Mouse (Mus musculus): ENCODE measurements around the gene 5330417H12Rik.
A peak's percentile ranks its signal among the peaks of the same experiment; 100 is the strongest.

Gene 5330417H12Rik

DNA sequence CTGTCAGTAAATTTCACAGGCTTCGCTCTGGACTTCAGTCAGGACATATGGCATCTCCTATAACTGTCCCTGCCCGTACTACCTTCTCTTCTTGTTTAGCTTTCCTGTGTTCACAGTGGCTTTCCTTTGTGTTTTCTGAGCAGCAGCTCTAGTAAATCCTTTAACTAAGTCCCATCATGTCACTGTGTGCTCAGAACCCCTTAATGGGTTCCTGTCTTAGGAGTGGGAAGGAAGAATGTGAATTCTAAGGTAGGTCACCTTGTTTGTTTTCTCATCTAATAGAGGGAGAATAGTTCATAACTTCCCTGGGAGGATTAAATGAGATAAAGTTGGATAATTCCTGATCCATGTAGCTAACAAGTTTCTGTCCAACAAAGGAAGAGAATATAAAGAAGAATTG lies at the start of gene 5330417H12Rik:
Gene 5330417H12Rik, minus strand, starts transcription at position 101 of the 400 bp plus-strand sequence.
- no peak for DNase-seq

DNA sequence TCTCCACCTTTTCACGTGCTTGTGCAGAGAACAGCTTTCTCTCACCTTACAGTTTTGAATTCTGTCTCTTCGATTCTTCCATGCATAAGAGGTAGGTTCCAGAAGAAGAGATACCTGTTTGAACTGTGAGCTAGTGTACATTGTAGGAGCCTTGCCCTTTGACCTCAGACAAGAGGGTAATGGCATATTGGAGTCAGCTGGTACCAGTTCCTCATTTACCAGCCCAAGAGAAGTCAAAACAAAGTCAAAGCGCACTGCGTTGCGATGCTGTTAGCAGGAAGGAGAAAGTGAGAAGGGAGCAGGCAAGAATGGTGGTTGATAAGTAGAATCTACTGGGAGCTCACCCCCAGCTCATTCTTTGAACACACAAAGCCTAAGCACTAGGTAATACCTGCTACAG lies 43.6 kb upstream of the 5330417H12Rik start:
- no peak for DNase-seq

DNA sequence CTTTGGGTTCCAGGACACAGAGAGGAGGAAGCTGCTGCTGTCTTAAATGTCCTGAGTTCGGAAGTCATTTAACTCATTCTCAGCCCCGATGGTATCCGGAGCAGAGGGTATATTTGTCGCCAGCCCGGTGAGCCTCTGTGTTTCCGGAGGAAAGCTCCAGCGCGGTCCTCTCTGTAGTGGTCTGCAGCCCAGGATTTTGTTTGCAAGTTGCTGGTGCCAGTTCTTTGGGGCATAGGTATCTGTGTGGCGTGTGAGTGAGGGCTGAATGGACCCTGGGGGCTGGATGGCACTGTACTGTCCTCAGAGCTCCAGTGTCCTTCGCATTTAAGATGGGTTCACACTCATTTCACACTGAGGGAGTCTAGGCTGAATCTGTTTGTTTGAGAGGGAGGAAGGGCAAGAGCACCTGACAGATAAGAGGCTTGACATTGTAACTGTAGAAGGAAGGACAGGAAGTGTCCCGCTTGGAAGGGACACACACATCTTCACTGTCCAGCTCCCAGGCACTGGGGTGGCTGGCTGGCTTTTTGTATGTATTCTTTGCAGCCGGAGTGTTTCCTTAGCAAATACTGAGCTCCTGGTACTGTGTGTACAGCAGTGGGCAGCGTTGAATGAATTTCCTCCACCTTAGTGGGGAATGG lies 41.4 kb upstream of the 5330417H12Rik start:
- no peak for DNase-seq

DNA sequence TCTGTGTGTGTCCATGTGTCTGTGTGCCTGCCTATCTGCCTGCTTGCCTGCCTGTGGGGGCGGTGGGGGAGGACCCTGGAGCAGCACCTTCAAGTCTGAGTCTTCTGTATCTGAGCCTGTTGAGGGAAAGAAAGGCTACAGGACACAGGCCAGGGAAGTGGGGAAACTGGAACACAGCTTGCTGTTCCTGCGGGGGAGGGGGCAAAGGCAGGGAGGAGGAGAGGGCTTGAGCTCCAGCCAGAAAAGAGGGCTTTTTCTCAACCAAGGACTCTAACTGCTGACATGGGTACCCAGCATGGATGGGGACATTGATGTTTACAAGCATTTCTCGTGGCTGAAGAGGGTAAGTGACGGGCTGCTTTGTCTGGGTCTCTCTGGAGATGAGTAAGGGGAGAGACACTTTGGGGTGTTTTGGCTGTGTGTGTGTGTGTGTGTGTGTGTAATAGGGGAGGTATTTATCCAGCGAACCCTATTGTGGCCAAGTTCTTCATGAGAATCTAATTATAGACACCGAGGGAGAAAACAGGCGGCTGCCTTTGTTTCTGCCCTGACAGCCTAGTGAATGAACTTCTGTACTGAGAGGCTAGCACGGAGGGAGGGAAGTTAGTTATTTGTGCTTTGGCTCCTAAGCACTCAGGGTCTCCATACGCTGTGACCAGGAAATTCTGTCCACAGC lies 40.8 kb upstream of the 5330417H12Rik start:
- peak; percentile 6 to 13 for DNase-seq

DNA sequence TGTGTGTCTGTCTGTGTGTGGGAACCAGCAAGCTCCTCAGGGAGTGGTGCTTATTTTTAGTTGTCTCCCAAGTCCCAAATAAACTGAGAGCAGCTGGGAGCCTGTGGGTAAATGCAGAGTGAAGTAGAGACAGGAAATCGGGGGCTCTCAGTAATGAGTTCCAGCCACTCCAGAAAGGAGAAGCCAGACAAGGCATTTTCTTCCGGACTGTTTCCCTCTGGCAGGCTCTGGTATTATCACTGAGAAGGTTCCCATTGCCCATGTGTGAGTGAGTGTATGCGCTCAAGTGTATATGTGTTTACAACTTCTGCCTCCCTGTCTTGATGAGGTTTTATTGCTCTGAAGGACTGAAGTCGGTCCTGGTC lies 40.2 kb upstream of the 5330417H12Rik start:
- no peak for DNase-seq

DNA sequence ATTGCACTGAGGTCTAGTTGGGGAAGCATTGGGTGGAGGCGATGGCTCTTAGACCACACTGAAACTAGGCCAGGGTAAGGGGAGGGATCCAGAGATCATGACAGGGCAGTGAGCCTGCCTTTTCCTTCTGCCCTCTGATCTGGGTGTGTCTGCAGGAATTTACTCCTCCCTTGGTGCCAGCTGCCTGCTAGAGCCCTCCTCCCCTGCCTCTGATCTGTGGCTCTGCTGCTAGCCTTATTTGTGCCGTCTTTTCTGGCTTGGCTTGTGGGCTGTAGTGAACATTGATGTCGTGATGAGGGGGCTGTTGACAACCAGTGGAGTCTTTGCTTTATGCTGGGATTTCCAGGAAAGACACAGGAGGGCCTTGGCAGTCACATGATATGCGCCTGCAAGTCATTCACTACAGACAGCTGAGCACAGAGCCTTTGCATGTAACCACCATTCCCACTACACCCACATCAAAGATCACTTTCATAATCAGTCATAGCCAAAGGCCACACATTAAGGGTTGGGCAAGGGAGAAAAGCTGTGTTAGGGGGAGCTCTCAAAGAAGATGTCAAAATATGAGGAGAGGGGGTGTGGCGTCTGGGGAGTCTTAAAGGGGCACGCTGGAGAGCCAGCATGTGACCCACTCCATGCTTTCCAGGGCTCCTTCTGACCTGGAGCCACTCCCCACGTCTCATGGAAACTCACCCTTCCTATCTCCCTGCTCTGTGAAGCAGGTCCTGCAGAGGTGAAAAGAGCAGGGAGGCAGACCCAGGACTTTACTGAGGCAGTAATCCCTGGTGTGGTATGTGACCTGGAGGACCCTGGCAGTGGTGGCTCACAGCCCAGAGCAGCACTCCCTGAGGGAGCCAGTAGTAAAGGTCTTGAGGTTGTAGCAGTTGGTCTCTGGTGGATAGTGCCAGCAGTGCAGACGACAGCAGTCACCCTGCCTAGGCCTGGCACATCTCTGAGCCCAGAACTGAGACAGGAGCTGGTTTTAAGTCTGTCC lies 39.4 kb upstream of the 5330417H12Rik start:
- no peak for DNase-seq

DNA sequence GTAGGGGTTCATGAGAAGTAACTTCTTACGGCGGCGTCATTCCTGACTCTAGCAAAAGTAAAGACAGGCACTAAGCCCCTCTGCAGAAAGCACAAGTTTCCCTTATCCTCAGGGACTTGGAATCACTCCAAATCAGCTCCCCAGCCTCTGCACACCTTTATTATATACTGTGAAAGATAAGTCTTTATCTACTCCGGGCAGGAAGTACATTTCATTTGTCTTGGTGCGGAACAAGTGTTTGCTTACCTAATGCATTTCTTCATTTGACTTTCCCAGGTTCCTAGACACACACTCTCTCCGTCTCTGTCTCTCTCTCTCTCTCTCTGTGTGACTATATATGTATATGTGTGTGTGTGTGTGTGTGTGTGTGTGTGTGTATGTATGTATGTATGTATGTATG lies 38.7 kb upstream of the 5330417H12Rik start:
- no peak for DNase-seq

DNA sequence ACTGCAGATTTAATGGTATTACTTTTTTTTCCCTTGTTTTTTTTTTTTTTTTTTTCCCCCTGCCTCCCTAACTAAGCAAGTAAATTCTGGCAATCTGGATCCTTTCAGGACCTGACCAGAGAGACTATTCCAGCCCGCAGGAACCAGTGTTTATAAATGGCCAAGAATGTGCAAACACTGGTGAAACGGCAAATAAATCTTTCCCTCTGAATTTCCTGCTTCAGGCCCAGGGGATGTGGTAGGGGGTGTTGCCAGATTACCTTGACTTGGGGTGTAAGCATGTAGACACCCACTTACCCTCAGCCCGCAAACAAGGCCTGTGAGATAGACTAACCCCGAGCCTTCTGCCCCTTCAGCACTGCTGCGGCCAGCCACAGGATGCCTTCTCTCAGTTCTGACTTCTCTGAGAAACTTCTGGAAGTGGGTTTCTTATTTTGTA lies 36.9 kb upstream of the 5330417H12Rik start:
- no peak for DNase-seq

DNA sequence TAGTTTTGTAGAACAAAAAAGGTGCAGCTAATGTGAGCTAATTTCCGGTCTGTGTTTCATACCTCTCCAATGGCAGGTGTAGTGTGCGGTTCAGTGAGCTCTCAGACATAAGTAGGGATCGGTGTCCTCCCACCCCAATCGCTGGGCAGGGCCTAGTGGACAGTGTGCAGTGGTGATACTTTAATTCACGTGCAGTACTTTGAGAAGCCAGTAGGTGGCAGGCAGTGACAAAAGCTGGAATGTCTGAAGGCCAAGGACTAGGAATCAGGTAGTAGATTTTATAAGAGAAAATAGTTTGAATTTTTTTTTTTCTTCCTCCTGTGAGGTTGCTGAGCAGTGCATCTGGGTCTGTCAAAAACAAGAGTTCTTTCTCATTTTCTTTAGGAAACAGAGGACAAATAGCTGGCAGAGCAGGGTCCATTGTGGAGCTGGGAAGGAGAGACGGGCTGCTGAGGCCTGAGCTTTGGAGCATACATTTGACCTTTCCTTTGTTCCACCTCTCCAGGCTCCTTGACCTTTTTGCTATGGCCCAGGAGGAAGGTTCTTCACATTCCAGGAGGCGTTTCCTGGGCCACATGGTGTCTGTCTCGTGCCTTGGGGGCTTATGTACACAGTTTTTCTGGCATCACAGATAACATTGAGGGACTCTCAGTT lies 36.4 kb upstream of the 5330417H12Rik start:
- DNase-seq = peak; percentile 36 to 50

DNA sequence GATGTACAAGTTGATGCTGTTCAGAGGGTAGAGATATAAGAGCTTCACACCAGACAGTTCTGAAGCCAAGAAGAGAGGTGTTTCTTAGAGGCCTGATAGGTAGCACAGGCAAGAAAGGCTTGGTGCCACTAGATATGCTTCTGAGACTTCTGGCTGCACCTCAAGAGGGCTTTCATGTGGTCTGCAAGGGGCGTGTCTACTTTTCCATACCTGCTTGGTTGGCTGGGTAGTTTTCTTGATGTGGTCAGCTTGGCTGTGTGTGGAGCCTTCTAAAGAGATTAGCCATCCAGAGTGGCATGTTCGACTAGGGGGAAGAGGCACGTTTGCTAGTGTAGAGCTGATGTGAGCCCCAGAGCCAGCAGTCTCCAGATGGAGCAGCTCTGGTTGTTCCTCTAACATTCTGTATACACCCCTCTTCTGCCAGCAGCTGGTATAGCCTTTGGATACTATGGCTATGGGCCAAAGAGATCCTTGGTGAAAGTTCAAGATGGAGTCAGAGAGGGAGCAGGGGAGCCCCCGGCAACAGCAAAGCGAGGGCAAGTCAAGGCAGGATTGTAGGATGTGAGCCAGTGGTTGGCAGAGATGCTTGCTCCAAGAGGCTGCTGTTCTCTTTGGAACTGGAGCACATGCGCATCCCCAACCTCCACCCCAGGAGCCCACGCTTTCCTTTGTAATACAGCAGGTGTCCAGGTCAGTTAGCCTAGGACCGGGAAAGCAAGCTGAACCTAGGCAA lies 34.4 kb upstream of the 5330417H12Rik start:
- DNase-seq = no peak

DNA sequence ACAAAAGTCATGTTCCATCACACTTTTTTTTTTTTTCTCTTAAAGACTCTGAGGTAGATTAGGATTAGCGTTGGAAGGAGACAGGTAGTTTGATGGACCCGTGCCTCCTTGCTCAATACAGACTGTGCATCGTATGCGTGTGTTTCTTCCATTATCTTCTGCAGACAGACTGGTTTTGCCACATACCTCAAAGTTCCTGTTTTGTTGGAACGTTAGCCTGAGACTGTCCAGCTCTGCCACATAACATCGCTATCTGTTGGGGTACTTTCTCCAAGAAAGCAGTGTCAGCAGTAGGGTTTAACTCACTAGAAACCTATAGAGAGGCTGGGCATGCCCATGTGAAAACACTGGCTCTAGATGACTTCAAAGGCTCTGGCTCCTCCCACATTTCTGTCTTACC lies 31.5 kb upstream of the 5330417H12Rik start:
- no peak for DNase-seq

DNA sequence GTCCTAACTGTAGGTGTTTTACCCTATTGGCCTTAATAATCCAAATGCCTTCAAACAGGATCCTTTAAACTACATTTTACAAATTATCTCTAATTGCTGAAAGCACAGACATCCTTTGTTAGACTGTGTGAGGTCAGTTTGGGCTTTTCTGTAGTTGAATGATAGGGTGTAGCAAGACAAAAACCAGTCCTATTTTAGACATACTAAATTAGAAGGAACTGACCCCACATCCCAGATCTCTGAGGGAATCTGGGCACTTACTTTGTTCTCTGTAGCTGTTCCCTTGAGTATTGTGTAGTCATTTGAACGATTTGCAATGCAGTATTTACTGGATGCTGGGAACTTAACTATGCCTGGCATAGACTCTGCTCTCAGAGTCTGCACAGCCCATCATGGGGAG lies 26.9 kb upstream of the 5330417H12Rik start:
- DNase-seq = no peak

DNA sequence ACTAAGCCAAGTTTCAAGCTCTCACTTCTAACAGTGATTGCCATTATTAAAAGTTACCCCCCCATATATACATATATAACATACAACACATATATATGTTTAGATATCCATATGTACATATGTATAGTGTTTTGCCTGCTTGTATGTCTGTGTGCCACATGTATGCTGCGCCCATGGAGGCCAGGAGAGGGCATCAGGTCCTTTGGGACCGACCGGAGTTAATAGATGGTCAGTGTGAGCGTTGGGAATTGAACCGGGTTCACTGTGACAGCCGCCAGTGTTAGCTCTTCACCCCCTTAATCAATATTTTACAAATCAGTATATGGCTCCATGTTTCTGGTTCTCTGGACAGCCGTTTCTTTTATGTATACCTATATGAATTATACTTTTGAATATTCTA lies 25.0 kb upstream of the 5330417H12Rik start:
- no peak for DNase-seq

DNA sequence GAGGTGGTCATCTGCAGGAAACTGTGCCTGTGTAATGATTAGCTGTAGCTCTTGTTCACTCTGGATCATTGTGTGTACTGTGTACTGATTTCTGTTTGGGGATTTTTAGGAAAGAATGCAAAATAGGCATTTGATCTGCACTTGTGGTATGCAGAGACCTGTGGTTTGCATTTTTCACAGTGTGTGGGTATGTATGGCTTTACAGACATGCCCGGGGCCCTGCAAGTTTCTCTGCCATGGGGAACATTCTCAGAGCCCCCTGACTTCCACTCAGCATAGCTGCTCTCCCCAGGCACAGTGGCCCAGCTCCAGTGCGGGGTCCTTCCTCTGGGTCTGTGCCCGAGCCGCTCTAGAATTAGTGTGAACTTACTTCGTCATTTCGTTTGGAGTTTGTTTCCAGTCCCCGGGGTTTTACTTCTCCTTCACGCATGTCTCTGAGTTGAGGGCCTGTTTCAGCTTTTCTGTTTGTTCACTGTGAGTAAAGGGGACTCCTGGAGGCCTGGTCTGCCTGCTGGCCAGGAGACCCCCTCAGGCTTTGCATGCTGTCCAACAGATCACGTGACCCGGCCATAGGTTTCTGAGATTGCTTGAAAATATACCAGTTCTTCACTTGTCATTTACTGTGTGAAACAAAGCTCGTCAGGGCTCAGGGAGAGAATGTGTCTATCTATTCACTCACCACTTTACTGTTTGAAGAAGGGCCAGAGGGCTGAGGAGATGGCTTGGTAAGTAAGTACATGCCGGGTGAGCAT lies 24.2 kb upstream of the 5330417H12Rik start:
- no peak for DNase-seq

DNA sequence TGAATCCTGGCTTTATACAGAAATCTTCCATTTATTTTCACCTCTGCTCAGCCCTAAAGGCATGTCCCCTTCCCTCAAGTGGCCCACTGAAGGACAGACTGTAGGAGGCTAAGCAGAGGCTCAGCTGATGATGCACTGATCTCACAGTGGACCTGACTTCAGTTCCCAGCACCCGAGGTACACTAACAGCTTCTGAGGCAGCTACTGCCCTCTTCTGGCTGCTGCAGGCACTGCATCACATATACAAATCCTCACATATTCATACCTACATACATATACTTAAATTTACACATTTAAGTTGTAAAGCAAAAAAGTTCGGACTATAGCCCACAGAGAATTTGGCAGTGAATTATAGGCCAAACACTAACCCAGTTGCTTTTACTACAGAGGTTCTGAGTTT lies 20.0 kb upstream of the 5330417H12Rik start:
- no peak for DNase-seq

DNA sequence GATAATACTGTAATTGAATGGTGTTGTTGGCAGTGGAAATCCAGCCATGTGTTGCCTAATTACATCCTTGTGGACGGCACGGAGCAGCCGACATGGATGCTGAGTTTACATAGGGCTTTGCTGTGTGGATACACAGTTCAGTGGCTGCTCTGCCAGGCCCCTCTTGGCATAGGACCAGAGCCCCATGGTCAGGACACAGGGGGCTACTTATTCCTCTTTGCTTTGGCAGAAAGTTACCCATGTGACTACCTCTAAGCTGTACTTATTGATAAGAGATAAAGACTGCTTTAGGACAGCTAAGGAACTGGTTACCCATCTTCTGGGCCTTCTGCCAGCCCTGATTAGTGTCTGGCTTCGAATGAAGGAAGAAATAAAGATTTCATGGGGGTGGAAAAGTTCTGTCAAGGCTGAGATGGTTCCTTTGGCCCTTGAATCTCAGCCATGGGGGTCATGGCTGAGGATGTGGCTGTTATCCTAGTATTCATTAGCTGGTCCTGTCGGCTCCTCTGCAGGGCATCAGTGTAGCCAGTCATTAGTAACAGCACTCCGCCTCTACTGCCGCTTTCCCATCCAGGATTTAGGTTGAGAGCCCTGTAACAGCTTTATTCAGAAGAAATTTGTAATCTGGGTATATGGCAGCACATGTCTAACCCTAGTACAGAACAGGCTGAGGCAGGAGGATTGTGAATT lies 17.8 kb upstream of the 5330417H12Rik start:
- DNase-seq = no peak

DNA sequence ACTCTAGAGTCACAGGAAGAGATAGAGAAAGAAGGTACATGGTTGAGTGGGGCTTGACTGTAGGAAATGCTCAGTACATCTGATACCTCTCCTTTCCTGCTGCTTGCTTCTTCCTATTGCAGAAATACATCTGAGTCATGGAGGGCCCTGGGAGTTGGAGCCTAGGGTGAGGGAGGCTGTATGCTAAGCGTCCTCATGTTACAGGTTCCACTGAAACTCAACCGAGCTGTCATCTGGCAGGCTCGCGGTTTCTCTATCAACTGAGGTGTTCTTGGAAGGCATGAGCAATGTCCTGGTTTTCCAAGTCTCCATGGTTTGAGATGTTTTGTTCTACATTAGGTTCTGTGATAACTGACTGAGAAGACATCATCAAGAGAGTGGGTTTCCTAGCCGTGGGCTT lies 13.1 kb upstream of the 5330417H12Rik start:
- DNase-seq = no peak

DNA sequence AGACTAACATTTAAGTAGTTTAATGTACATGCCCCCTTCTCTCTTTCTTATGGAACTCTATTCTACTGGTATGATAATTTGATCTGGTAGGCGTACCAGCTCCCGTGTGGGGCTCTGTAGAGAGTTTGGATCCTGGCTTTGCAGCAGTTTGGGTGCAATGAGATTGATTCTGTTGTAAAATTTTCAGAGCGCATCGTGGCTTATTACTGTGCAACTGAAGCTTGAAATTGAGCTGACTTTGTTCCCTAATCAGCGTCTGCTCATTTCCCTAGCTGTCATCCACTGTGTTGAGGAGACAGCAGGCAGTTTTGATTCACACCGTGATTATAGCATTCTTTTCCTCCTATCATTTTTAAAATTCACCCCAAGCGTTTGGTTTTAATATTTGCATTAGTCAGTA lies 12.4 kb upstream of the 5330417H12Rik start:
- DNase-seq = no peak

DNA sequence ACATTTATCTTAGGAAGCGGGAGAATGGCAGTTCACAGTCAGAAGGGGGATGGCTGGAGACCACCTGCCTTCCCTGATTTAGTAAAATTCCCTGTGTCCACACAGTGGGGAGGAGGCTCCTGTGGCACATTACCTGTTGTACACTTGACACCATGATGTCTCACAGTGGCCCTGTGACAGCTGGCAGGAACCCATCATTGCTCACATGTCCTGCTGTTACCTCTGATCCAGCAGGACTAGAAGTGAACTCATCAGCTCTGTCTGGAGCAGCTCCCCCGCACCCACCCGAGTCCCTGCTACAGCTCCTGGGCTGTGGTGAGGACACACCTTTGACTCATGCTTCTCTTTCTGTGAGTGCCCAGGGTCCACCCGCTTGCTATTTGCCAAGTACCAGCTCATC lies 8.2 kb upstream of the 5330417H12Rik start:
- DNase-seq = no peak

DNA sequence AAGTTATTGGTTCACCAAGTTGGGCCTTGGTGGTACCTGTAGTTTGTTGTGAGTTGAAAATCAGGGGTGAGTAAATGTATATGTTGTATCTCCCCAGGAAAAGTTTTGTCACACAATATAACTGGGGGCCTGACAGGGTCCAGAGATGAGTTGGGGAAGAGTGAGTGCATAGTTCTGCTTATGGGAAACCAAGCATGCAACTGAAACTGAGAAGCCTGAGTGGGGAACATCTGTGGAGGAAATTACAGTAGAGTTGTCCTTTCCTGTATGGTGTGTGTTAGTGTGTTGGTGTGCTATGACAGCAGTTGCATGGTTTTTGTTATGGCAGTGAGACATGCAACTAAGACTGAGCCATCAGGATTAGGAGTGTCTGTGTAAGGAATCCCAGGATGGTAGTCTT lies 3.4 kb upstream of the 5330417H12Rik start:
- DNase-seq = no peak

DNA sequence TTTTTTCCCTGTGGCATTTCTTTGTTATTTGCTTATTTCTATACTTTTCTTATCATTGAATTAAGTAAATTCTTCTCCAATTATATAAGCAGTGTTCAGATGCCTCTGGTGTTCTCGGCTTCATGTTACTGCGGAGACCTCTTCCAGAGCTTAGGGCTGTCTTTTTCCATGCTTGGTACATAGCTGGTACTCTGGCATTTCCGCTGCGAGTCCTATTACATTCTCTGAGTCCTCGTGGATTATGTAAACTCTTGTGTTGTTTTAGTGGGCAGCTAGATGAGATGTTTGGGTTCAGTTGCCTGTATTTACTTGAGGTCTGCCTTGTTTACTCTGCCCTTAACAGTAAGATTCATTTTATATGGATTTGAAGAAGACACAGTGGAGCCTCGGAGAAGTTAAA lies 820 bp upstream of the 5330417H12Rik start:
- DNase-seq = no peak
